Mouse (Mus musculus): ENCODE data around the gene Lamb2.

The Lamb2 gene

DNA sequence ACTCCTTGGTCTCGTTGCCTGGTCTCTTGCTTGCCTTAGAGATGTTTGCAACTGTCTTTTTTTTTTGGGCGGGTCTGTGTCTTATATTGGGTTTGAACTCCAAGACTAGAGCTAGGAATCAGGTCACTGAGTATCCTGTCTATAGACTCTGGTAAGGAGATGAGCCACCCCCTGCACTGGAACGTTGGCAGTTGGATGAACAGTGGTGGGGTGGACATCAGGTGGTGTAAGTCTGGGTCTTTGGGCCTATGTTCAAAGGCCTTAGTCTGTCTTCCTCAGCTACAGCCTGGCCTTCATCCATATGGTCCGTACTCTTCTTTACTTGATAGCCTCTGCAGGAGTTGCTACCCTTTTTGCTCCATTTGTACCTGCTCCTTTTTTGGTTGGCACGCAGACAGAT is 17.9 kb upstream of the Lamb2 start:
- no peak for DNase-seq

DNA sequence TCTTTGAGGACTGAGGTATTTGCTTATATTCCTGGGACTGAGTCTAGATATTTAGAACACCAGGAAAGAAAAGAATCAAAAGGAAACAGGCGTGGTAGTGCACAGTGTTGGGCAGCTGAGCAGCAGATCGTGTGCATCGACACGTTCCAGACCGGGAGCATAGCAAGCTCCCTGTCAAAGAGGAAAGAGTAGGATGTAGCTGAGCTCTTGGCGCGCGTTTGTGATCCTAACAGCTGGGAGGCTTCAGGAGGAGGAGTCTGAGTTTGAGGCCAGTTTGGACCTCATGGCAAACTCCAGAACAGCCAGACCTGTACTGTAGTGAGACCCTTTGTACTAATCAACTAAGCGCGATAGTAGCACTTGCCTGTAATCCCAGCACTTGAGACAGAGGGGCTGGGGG is 17.3 kb upstream of the Lamb2 start:
- DNase-seq: no peak

DNA sequence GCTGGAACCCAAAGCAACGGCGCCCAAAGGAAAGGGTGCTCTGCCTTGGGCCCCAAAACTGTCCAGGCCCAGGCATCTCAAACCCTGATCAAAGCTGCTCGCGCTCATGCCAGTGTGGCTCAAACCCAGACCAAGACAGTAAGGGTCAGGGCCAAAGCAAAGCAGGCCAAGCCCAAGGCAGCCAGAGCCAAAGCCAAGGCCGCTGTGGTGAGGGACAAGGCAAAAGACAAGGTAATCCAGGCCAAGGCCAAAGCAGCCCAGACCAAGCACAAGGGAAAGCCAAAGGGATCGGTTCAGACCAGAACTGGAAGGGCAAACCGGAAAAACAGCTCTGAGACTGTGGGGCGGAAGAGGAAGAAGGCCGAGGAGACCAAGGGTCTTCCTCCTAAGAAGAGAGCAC is 15.8 kb upstream of the Lamb2 start:
- DNase-seq: no peak

DNA sequence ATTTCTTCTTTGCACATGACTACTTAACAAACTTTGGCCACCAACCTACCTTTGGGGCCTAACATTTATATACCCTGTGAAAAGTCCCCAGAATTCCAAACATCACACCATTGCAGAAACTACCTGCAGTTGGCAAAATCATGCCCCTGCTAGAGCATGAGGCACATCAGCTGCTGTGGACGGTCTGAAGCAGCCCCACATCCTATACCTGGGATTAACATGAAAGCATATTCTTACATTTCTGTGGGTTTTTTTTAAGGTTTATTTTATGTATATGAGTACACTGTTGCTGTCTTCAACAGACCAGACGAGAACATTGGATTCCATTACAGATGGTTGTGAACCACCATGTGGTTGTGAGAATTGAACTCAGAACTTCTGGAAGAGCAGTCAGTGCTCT is 13.3 kb upstream of the Lamb2 start:
- DNase-seq: no peak

DNA sequence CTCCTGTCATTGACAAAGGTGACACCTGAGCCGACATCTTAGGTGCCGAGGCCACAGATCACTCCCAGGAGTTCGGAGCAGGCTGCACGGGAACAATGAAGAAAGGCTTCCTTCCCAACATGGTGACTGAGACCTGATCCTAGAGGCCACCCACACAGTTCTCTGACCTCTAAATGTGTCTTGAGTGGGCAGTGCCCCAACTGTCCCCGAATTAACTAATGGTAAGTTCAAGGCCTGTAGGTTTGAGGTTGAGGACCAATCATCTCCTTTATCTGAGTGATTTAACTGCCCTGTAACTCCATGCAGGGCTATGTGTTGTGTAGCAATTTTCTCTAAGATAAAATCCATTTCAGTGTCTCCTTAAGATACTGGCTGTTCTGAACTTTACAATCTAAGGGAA is 10.1 kb upstream of the Lamb2 start:
- no peak for DNase-seq

- DNase-seq: no peak
These were observed 9.7 kb upstream of the Lamb2 start for GRCm38 (mm10) chr9:108469845-108470244.

DNA sequence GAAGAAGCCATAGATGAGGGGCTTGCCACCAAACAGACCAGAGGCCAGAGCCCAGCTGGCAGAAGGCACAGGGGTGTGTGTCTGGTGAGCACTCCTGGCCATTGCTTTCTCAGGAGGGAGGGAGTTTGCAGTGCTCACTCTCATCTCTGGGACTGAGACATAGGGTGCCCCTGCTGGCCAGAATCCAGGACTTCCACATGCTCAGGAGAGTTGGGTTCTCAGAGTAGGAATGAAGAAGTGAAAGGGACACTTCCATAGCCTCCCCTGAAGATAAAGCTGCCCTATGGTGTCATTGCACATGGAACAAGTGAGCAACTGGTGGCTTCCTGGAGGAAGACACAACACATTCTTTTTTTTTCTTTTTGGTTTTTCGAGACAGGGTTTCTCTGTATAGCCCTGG is 5.0 kb upstream of the Lamb2 start:
- no peak for DNase-seq

GRCm38 (mm10) chr9:108478638-108479156 is 839 bp upstream of the Lamb2 start:
- no peak for DNase-seq

GRCm38 (mm10) chr9:108479241-108479640 is 295 bp upstream of the Lamb2 start:
- DNase-seq: no peak

DNA sequence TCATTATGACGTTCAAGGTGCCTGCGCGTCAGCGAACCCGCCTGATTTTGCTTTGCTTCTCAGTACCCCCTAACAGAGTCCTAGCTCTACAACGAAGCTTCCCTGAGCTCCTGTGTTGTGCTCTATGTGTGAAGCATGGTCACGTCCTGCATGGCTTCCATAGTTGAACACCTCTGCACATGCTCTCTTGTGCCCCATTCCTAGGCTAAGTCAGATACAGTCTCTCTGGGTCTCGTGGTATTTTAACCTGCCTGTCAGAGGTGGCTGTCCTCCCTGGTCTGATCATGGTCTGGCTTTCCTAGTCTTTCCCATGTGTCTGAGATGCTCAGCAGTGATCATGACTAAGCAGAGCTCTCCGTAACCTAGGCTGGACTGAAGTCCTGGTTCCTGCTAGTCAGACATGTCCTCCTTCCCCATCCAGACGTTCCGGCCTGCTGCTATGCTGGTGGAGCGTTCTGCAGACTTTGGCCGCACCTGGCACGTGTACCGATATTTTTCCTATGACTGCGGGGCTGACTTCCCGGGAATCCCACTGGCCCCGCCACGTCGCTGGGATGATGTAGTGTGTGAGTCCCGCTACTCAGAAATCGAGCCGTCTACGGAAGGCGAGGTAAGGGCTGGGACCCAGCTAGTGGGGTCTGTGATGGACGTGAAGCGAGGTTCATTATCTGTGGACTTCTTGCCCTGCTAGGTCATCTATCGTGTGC is 1.4 kb downstream of the Lamb2 start:
- DNase-seq: no peak

GRCm38 (mm10) chr9:108481520-108482210 is 2.1 kb downstream of the Lamb2 start:
- no peak for DNase-seq

DNA sequence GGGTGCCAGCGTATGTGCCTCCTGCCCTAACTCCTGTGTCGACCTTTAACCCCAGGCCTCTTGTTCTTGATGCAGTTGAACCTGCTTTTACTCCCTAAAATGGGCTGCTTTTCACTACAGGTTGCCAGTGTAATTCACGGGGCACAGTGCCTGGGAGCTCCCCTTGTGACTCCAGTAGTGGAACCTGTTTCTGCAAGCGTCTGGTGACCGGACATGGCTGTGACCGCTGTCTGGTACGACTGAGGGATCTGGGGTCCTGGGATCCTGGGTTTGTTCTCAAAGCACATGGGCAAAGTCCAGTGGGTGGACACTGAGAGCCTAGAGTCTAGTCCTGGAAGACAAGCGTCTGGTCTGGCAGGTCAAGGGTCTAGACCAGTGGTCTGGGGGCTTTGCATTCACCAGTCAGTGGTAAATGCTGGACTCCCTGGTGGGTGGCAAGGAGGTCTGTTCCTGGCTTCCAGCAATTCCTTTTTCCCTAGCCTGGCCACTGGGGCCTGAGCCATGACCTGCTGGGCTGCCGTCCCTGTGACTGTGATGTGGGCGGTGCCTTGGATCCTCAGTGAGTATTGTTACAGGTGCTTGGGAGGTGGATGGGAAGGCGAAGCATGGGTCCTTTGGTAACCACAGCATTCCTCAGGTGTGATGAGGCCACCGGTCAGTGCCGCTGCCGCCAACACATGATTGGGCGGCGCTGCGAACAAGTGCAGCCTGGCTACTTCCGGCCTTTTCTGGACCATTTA is 3.7 kb downstream of the Lamb2 start:
- DNase-seq: no peak

DNA sequence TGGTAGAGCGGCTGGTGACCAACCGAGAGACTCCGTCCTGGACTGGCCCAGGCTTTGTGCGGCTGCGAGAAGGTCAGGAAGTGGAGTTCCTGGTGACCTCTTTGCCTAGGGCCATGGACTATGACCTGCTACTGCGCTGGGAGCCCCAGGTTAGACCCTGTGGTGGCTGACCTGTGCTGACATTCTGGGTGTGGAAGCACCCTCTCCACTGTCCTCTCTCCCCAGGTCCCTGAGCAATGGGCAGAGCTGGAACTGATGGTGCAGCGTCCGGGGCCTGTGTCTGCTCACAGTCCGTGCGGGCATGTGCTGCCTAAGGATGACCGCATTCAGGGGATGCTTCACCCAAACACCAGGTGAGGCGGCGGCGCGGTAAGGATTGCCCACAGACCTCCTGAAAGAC is 4.5 kb downstream of the Lamb2 start:
- DNase-seq: no peak

- no peak for DNase-seq
These were observed 5.9 kb downstream of the Lamb2 start for GRCm38 (mm10) chr9:108485301-108485875.

GRCm38 (mm10) chr9:108486973-108487530 is 7.5 kb downstream of the Lamb2 start:
- DNase-seq: no peak

- peak; percentile 36 for DNase-seq
These were observed 8.9 kb downstream of the Lamb2 start for GRCm38 (mm10) chr9:108488403-108488802.

GRCm38 (mm10) chr9:108489215-108489614 is 9.7 kb downstream of the Lamb2 start:
- DNase-seq: peak; percentile 45

DNA sequence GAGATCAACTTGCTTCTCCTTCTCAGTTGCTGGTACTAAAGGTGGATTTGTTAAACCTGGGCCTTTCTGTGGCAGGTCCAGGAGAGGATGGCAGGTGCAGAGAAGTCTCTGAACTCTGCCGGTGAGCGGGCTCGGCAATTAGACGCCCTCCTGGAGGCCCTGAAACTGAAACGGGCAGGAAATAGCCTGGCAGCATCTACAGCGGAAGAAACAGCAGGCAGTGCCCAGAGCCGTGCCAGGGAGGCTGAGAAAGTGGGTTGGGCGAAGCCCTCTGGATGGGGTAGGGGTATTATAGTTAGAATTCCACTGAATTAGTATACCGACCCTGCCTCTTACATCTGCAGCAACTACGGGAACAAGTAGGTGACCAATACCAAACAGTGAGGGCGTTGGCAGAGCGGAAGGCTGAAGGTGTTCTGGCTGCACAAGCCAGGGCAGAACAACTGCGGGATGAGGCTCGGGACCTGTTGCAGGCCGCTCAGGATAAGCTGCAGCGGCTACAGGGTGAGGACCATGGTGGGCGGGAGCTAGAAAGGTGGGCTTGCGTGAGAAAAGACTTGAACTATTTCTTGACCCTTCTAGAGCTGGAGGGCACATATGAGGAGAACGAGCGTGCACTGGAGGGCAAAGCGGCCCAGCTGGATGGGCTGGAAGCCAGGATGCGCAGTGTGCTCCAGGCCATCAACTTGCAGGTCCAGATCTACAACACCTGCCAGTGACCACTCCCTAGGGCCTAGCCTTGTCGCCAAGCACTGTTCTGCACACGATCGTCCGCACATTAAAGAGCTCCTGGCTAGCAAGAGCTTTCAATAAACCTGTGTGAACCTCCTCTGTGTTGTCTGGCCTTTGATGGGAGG is 10.4 kb downstream of the Lamb2 start:
- DNase-seq: no peak

- DNase-seq: peak; percentile 98
These were observed 11.2 kb downstream of the Lamb2 start, which contains the start of gene Usp19 for GRCm38 (mm10) chr9:108490559-108491285. Usp19 (plus strand) TSS chr9:108490602.

DNA sequence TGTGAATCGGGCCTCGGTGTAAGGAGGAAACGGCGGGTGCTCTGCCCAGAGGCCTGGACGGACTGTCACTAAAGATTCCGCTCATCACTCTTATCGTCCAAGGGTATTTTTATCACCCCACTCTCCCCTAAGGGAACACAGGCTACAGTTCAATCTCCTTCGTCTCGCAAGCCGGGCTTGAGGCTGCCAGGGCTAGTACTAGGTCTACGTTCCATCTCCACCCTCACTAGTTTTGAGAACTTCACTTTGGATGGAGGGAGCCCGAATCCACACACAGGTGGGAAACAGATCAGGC is 11.7 kb downstream of the Lamb2 start:
- no peak for DNase-seq

GRCm38 (mm10) chr9:108492043-108492750 is 12.7 kb downstream of the Lamb2 start:
- DNase-seq: no peak
